In genomic region chr3:53656328-53656877, GRCm38 (mm10) we compare ENCODE assay signal across 8 mouse cellular contexts. TPM values are rescaled to one million over a fixed set of nuclear protein-coding genes. Genes with fewer than 3 reads are reported as not detected.
DNase-seq lines count a peak whose midpoint lies in the region; ATAC-seq lines count a peak whose summit lies in the region.

No protein-coding gene starts in this region.

- H3K27ac ChIP-seq in forebrain, embryonic 11.5 days (ENCODE audit: low read depth, low read length), result no peak overlapping the region
- H3K27ac ChIP-seq in midbrain, embryonic 12.5 days (replicated peaks), result no peak overlapping the region

- no peaks in the 10 kb centered on the region for H3K36me3 ChIP-seq in forebrain, embryonic 11.5 days (ENCODE audit: control insufficient read depth, insufficient read depth, low read length)
- H3K36me3 ChIP-seq in midbrain, embryonic 12.5 days, result peaks cover 3% of the 10 kb centered on the region; the same call in 1 of the 2 replicates

- peaks cover 6% of the 10 kb centered on the region; the same call in 1 of the 2 replicates for H3K9me3 ChIP-seq in forebrain, embryonic 11.5 days (ENCODE audit: control insufficient read depth, low read length)
- H3K9me3 ChIP-seq in midbrain, embryonic 12.5 days, result peaks cover 13% of the 10 kb centered on the region

- H3K4me1 ChIP-seq in forebrain, embryonic 11.5 days (replicated peaks; ENCODE audit: control insufficient read depth, insufficient read depth, low read length), result peaks cover 4% of the 10 kb centered on the region; the same call in 1 of the 2 replicates
- peaks cover 16% of the 10 kb centered on the region for H3K4me1 ChIP-seq in midbrain, embryonic 12.5 days

- H3K4me2 ChIP-seq in forebrain, embryonic 11.5 days (ENCODE audit: low read depth, low read length, severe bottlenecking), result peak overlapping the region; percentile 100
- H3K4me2 ChIP-seq in midbrain, embryonic 12.5 days (replicated peaks), result peak overlapping the region; percentile 100

- peak overlapping the region; percentile 58 for H3K4me3 ChIP-seq in forebrain, embryonic 11.5 days (ENCODE audit: low read depth, low read length)
- peak overlapping the region; percentile 64 for H3K4me3 ChIP-seq in midbrain, embryonic 12.5 days

- peak; percentile 3 for DNase-seq in ovary, postnatal 14 days (ENCODE audit: low spot score)
- no peak for DNase-seq in ovary, postnatal 10 days (ENCODE audit: low spot score)
- DNase-seq in forebrain, embryonic 11.5 days (ENCODE audit: low spot score), result peak; percentile 63
- DNase-seq in kidney, postnatal 10 days, result peak; percentile 19
- no peak for DNase-seq in left cerebral cortex, adult 9 months (ENCODE audit: low spot score in 2 of 2)
- DNase-seq in spleen, adult 18-20 months, result no peak
- no peak for DNase-seq in layer of hippocampus, postnatal 36 days

- WGBS in forebrain, embryonic 11.5 days, result 1% methylated on average over 42 of the region's 42 CpGs
- WGBS in midbrain, embryonic 12.5 days, result 1% methylated on average over 42 of the region's 42 CpGs

- peak overlapping the region; percentile 56 for H3K9ac ChIP-seq in forebrain, embryonic 11.5 days (ENCODE audit: low read length)
- H3K9ac ChIP-seq in midbrain, embryonic 12.5 days (replicated peaks), result peak overlapping the region; percentile 52

- ATAC-seq in forebrain, embryonic 11.5 days (replicated peaks; ENCODE audit: low FRiP score), result peak; percentile 10
- peak; percentile 10 for ATAC-seq in midbrain, embryonic 12.5 days (ENCODE audit: low FRiP score, low read depth)

- peaks cover 8% of the 10 kb centered on the region for H3K27me3 ChIP-seq in forebrain, embryonic 11.5 days (ENCODE audit: control insufficient read depth, insufficient read depth, low read length)
- H3K27me3 ChIP-seq in midbrain, embryonic 12.5 days, result peaks cover 32% of the 10 kb centered on the region

RNA-seq across cellular contexts. Expression of gene Frem2, which starts 0.8 kb away (rescaled TPM):
- polyA plus RNA-seq in forebrain, embryonic 11.5 days (2014; fragmentation: Nextera tagmentation; extraction: Ambion mirVana), result 2.5 and 2.7 TPM in 2 replicates
- 1.6 and 2.0 TPM in 2 replicates for polyA plus RNA-seq in midbrain, embryonic 12.5 days (2016; fragmentation: Nextera tagmentation; extraction: Ambion mirVana)
- 1 to 10 TPM; 2.1 to 2.5 TPM for total RNA-seq in layer of hippocampus, postnatal 36 days (2021)

Comparison
In these comparisons a context has a peak if more than half of its experiments do, and no peak if none do; other contexts are left out.
1. DNase-seq: peak in ovary, postnatal 14 days (single experiment), forebrain, embryonic 11.5 days (single experiment) and kidney, postnatal 10 days (single experiment); none in ovary, postnatal 10 days (single experiment), left cerebral cortex, adult 9 months (0 of 2), spleen, adult 18-20 months (0 of 2) and layer of hippocampus, postnatal 36 days (0 of 2).